Mouse (Mus musculus): ENCODE data around the gene Slamf6. TPM values are rescaled to one million over a fixed set of nuclear protein-coding genes. Genes with fewer than 3 reads are reported as not detected.

Gene Slamf6
- polyA plus RNA-seq, 1 experiment from 2014 or later = 0.06 TPM

- ATAC-seq (ENCODE audit: low FRiP score, low TSS enrichment) = no peak
Measured at GRCm38 (mm10) chr1:171983372-171984001, 66.2 kb downstream of the Slamf6 start.

DNA sequence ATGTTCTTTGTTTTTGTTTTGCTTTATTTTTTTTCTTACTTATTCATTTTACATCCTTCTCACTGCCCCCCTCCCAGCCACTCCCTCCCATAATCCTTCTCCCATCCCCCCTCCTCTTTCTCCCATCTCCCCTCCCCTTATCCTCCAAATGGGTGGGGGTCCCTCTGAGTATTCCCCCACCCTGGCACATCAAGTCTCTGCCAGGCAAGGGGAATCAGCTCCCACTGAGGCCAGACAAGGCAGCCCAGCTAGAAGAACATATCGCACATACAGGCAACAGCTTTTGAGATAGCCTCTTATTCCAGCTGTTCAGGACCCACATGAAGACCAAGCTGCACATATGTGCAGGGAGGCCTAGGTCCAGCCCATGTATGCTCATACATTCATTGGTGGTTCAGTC, 66.8 kb downstream of the Slamf6 start:
- no peak for ATAC-seq (ENCODE audit: low FRiP score, low TSS enrichment)
- WGBS = 91% methylated on average over 1 of the region's 1 CpGs

More at GRCm38 (mm10) chr1:171983372-171984001, 66.2 kb downstream of the Slamf6 start:
- WGBS = 55% methylated on average over 3 of the region's 3 CpGs
- Histone ChIP-seq H3K4me1 (replicated peaks; ENCODE audit: control insufficient read depth, insufficient read depth) (no peaks in the 10 kb centered on the region), H3K27ac (replicated peaks) (no peak overlapping the region), H3K27me3 (ENCODE audit: control insufficient read depth, insufficient read depth, low read length) (no peaks in the 10 kb centered on the region), H3K36me3 (ENCODE audit: control insufficient read depth, insufficient read depth, low read length) (no peaks in the 10 kb centered on the region), H3K9me3 (ENCODE audit: control insufficient read depth, low read length) (no peaks in the 10 kb centered on the region), H3K9ac (ENCODE audit: low read length) (no peak overlapping the region), H3K4me2 (replicated peaks; ENCODE audit: low read depth) (no peak overlapping the region), H3K4me3 (ENCODE audit: low read depth, low read length) (no peak overlapping the region)
- no peak for DNase-seq (ENCODE audit: low spot score)
- TF ChIP-seq CTCF (IDR thresholded peaks at IDR 0.05; ENCODE audit: low read depth) (no peak), EP300 (optimal IDR thresholded peaks at IDR 0.05) (no peak)

DNA sequence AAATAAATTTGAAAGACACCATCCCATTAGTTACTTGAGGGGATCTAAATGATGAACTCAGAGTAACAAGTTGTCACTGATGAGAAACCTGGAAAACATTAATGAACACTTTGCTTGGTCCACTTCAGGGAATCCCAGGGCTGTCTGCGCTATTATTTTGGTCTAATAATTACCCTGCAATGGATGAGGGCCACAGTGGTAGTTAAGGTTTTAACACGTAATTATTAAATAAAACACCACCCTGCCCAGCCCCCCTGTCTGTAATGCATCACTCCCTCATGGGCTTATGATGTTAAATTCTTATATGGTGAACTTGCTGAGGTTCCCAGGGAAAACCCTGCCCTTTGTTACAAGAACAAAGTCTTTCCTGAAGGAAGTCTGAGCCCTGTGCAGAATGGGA, 74.6 kb downstream of the Slamf6 start:
- H3K36me3 ChIP-seq (ENCODE audit: control insufficient read depth, insufficient read depth, low read length) = no peaks in the 10 kb centered on the region
- DNase-seq (ENCODE audit: low spot score) (no peak), ATAC-seq (ENCODE audit: low FRiP score, low TSS enrichment) (no peak)
- WGBS = 84% methylated on average over 2 of the region's 2 CpGs
- TF ChIP-seq EP300 (optimal IDR thresholded peaks at IDR 0.05) (no peak), CTCF (IDR thresholded peaks at IDR 0.05; ENCODE audit: low read depth) (no peak)
- no peaks in the 10 kb centered on the region for H3K9me3 ChIP-seq (ENCODE audit: control insufficient read depth, low read length)
- H3K4me1 ChIP-seq (replicated peaks; ENCODE audit: control insufficient read depth, insufficient read depth) = no peaks in the 10 kb centered on the region
- no peak overlapping the region for H3K9ac ChIP-seq (ENCODE audit: low read length)
- no peak overlapping the region for H3K27ac ChIP-seq (replicated peaks)
- H3K4me3 ChIP-seq (ENCODE audit: low read depth, low read length) = no peak overlapping the region
- H3K4me2 ChIP-seq (replicated peaks; ENCODE audit: low read depth) = no peak overlapping the region
- no peaks in the 10 kb centered on the region for H3K27me3 ChIP-seq (ENCODE audit: control insufficient read depth, insufficient read depth, low read length)

More for the DNA sequence above, 66.8 kb downstream of the Slamf6 start:
- H3K27me3 ChIP-seq (ENCODE audit: control insufficient read depth, insufficient read depth, low read length) = no peaks in the 10 kb centered on the region
- no peak overlapping the region for H3K4me2 ChIP-seq (replicated peaks; ENCODE audit: low read depth)
- H3K9ac ChIP-seq (ENCODE audit: low read length) = no peak overlapping the region
- TF ChIP-seq EP300 (optimal IDR thresholded peaks at IDR 0.05) = no peak
- no peak for TF ChIP-seq CTCF (IDR thresholded peaks at IDR 0.05; ENCODE audit: low read depth)
- no peak for DNase-seq (ENCODE audit: low spot score)
- no peaks in the 10 kb centered on the region for H3K36me3 ChIP-seq (ENCODE audit: control insufficient read depth, insufficient read depth, low read length)
- H3K9me3 ChIP-seq (ENCODE audit: control insufficient read depth, low read length) = no peaks in the 10 kb centered on the region
- H3K4me3 ChIP-seq (ENCODE audit: low read depth, low read length) = no peak overlapping the region
- H3K27ac ChIP-seq (replicated peaks) = no peak overlapping the region
- no peaks in the 10 kb centered on the region for H3K4me1 ChIP-seq (replicated peaks; ENCODE audit: control insufficient read depth, insufficient read depth)

- no peaks in the 10 kb centered on the region for H3K27me3 ChIP-seq (ENCODE audit: control insufficient read depth, insufficient read depth, low read length)
- DNase-seq (ENCODE audit: low spot score) (no peak), ATAC-seq (ENCODE audit: low FRiP score, low TSS enrichment) (no peak)
- no peaks in the 10 kb centered on the region for H3K4me1 ChIP-seq (replicated peaks; ENCODE audit: control insufficient read depth, insufficient read depth)
- H3K36me3 ChIP-seq (ENCODE audit: control insufficient read depth, insufficient read depth, low read length) = no peaks in the 10 kb centered on the region
- H3K9me3 ChIP-seq (ENCODE audit: control insufficient read depth, low read length) = no peaks in the 10 kb centered on the region
- no peak overlapping the region for H3K4me2 ChIP-seq (replicated peaks; ENCODE audit: low read depth)
- H3K4me3 ChIP-seq (ENCODE audit: low read depth, low read length) = no peak overlapping the region
- no peak overlapping the region for H3K27ac ChIP-seq (replicated peaks)
- no peak overlapping the region for H3K9ac ChIP-seq (ENCODE audit: low read length)
- 63% methylated on average over 4 of the region's 4 CpGs for WGBS
- TF ChIP-seq EP300 (optimal IDR thresholded peaks at IDR 0.05) (no peak), CTCF (IDR thresholded peaks at IDR 0.05; ENCODE audit: low read depth) (no peak)
Measured at GRCm38 (mm10) chr1:171992901-171993530, 75.7 kb downstream of the Slamf6 start.

DNA sequence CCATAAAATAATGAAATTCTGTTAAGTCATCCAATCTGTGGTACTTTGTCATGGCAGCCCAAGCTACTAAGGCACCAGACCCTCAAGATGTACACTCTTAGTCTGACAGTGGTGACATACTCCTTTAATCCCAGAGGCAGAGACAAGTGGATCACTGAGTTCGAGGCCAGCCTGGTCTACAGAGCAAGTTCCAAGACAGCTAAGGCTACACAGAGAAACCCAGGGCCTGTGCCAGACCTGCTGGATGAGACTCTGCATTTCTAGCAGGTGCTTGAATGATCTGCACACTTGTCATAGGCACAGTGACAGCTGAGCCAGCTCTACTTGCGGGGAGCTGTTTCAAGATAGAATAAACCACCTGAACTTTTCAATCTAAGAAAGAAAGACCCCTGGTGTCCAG, 77.2 kb downstream of the Slamf6 start:
- no peak for DNase-seq (ENCODE audit: low spot score)
- no peaks in the 10 kb centered on the region for H3K4me1 ChIP-seq (replicated peaks; ENCODE audit: control insufficient read depth, insufficient read depth)
- H3K4me3 ChIP-seq (ENCODE audit: low read depth, low read length) = no peak overlapping the region
- no peaks in the 10 kb centered on the region for H3K9me3 ChIP-seq (ENCODE audit: control insufficient read depth, low read length)
- ATAC-seq (ENCODE audit: low FRiP score, low TSS enrichment) = no peak
- H3K36me3 ChIP-seq (ENCODE audit: control insufficient read depth, insufficient read depth, low read length) = no peaks in the 10 kb centered on the region
- 75% methylated on average over 2 of the region's 2 CpGs for WGBS
- no peak overlapping the region for H3K4me2 ChIP-seq (replicated peaks; ENCODE audit: low read depth)
- no peak overlapping the region for H3K27ac ChIP-seq (replicated peaks)
- H3K9ac ChIP-seq (ENCODE audit: low read length) = no peak overlapping the region
- H3K27me3 ChIP-seq (ENCODE audit: control insufficient read depth, insufficient read depth, low read length) = no peaks in the 10 kb centered on the region
- TF ChIP-seq EP300 (optimal IDR thresholded peaks at IDR 0.05) = no peak
- TF ChIP-seq CTCF (IDR thresholded peaks at IDR 0.05; ENCODE audit: low read depth) = no peak
